Mouse (Mus musculus) kidney, embryonic 16.5 days (tissue): Measurements from ENCODE around the gene Arl3. TPM values are rescaled to one million over a fixed set of nuclear protein-coding genes. Genes with fewer than 3 reads are reported as not detected.

Source experiments
- ATAC-seq: fragments of 200-750 bp; cut with Nextera tagmentation; 2 replicates; pipeline ENCODE4 v1.8.0; 2017; ENCODE audit warnings: moderate TSS enrichment; ENCODE audit not compliant: low FRiP score, low TSS enrichment
- H3K27ac ChIP-seq: fragments of 300-500 bp; sonication (generic); 2 replicates; pipeline ENCODE4 v1.5.1; 2014; ENCODE audit warnings: low read length
- H3K27me3 ChIP-seq: fragments of 300-500 bp; sonication (generic); 2 replicates; pipeline ENCODE4 v1.6.1; 2014; ENCODE audit warnings: low read length, control low read depth, mixed read lengths; ENCODE audit not compliant: insufficient read depth
- H3K36me3 ChIP-seq: fragments of 300-500 bp; sonication (generic); 2 replicates; pipeline ENCODE4 v1.6.1; 2014; ENCODE audit warnings: low read length, control low read depth, mixed read lengths; ENCODE audit not compliant: insufficient read depth
- H3K4me1 ChIP-seq: fragments of 300-500 bp; sonication (generic); 2 replicates; pipeline ENCODE4 v1.6.1; 2014; ENCODE audit warnings: low read length, control low read depth, mixed read lengths; ENCODE audit not compliant: insufficient read depth
- H3K4me2 ChIP-seq: fragments of 300-500 bp; sonication (generic); replicated peaks from 2 replicates; pipeline ENCODE4 v1.6.1; 2014; ENCODE audit warnings: low read depth, low read length
- H3K4me3 ChIP-seq: fragments of 300-500 bp; sonication (generic); 2 replicates; pipeline ENCODE4 v1.5.1; 2014; ENCODE audit warnings: mild to moderate bottlenecking, low read length
- H3K9ac ChIP-seq: fragments of 300-500 bp; sonication (generic); replicated peaks from 2 replicates; pipeline ENCODE4 v1.6.1; 2014; ENCODE audit warnings: low read length
- H3K9me3 ChIP-seq: fragments of 300-500 bp; sonication (generic); 2 replicates; pipeline ENCODE4 v1.6.1; 2016; ENCODE audit warnings: low read length, control low read depth
- WGBS: fragments of 180-500 bp; shearing (Covaris S2); extraction: QIAGEN DNeasy Blood & Tissue Kit; methylation state at CpG from one replicate; pipeline ENCODE4 v1.1.7; 2014; 5-methylcytosine and 5-hydroxymethylcytosine counted together
- polyA plus RNA-seq: library from polyadenylated mRNA; unstranded; fragments of >200 nt; fragmentation: Nextera tagmentation; extraction: Ambion mirVana; gene quantifications from 2 replicates; pipeline ENCODE4 v1.2.1, GENCODE M21; 2015

Gene Arl3
- polyA plus RNA-seq, 1 experiment from 2014 or later = 148 TPM

- Histone ChIP-seq H3K4me1 (peaks cover 51% of the 10 kb centered on the region), H3K9ac (no peak overlapping the region), H3K36me3 (peaks cover 66% of the 10 kb centered on the region), H3K4me3 (no peak overlapping the region), H3K27ac (peak overlapping the region; percentile 48; the same call in 1 of the 2 replicates), H3K27me3 (no peaks in the 10 kb centered on the region), H3K9me3 (no peaks in the 10 kb centered on the region), H3K4me2 (no peak overlapping the region)
- WGBS = 80% methylated on average over 10 of the region's 10 CpGs
- no peak for ATAC-seq
Measured at GRCm38 (mm10) chr19:46511263-46511662, 61.7 kb downstream of the Arl3 start.

- Histone ChIP-seq H3K27ac (peak overlapping the region; percentile 48; the same call in 1 of the 2 replicates), H3K9ac (no peak overlapping the region), H3K9me3 (no peaks in the 10 kb centered on the region), H3K4me1 (peaks cover 55% of the 10 kb centered on the region), H3K4me3 (no peak overlapping the region), H3K27me3 (no peaks in the 10 kb centered on the region), H3K36me3 (peaks cover 67% of the 10 kb centered on the region), H3K4me2 (no peak overlapping the region)
- WGBS = 52% methylated on average over 3 of the region's 3 CpGs
- no peak for ATAC-seq
Measured at GRCm38 (mm10) chr19:46510824-46511223, 62.2 kb downstream of the Arl3 start.

GRCm38 (mm10) chr19:46510401-46510800 is 62.6 kb downstream of the Arl3 start:
- H3K4me3 ChIP-seq = no peak overlapping the region
- peaks cover 59% of the 10 kb centered on the region for H3K4me1 ChIP-seq
- no peak for ATAC-seq
- no peaks in the 10 kb centered on the region for H3K27me3 ChIP-seq
- H3K36me3 ChIP-seq = peaks cover 67% of the 10 kb centered on the region
- H3K9me3 ChIP-seq = no peaks in the 10 kb centered on the region
- WGBS = 68% methylated on average over 5 of the region's 5 CpGs
- H3K9ac ChIP-seq = peak overlapping the region; percentile 17; the same call in 1 of the 2 replicates
- no peak overlapping the region for H3K4me2 ChIP-seq
- H3K27ac ChIP-seq = peak overlapping the region; percentile 48; the same call in 1 of the 2 replicates

- whole genome bisulfite sequencing = 67% methylated on average over 4 of the region's 4 CpGs
- Histone ChIP-seq H3K27me3 (no peaks in the 10 kb centered on the region), H3K4me3 (no peak overlapping the region), H3K4me2 (peak overlapping the region; percentile 79), H3K9ac (no peak overlapping the region), H3K4me1 (peaks cover 65% of the 10 kb centered on the region), H3K9me3 (no peaks in the 10 kb centered on the region), H3K27ac (peak overlapping the region; percentile 82; the same call in 1 of the 2 replicates), H3K36me3 (peaks cover 65% of the 10 kb centered on the region)
- ATAC-seq = no peak
Measured at GRCm38 (mm10) chr19:46509736-46510135, 63.3 kb downstream of the Arl3 start.

- peak overlapping the region; percentile 79 for H3K4me2 ChIP-seq
- no peaks in the 10 kb centered on the region for H3K9me3 ChIP-seq
- peak overlapping the region; percentile 43 for H3K9ac ChIP-seq
- peak overlapping the region; percentile 82 for H3K27ac ChIP-seq
- no peak for ATAC-seq
- 48% methylated on average over 3 of the region's 3 CpGs for WGBS
- H3K4me3 ChIP-seq = no peak overlapping the region
- H3K27me3 ChIP-seq = no peaks in the 10 kb centered on the region
- peaks cover 71% of the 10 kb centered on the region for H3K4me1 ChIP-seq
- H3K36me3 ChIP-seq = peaks cover 59% of the 10 kb centered on the region
Measured at GRCm38 (mm10) chr19:46509202-46509601, 63.8 kb downstream of the Arl3 start.

GRCm38 (mm10) chr19:46508738-46509137 is 64.3 kb downstream of the Arl3 start:
- Histone ChIP-seq H3K4me3 (no peak overlapping the region), H3K4me1 (peaks cover 71% of the 10 kb centered on the region), H3K27ac (peak overlapping the region; percentile 82), H3K36me3 (peaks cover 55% of the 10 kb centered on the region), H3K9ac (peak overlapping the region; percentile 43), H3K4me2 (peak overlapping the region; percentile 79), H3K27me3 (no peaks in the 10 kb centered on the region), H3K9me3 (no peaks in the 10 kb centered on the region)
- ATAC-seq = no peak
- WGBS = 14% methylated on average over 3 of the region's 3 CpGs

GRCm38 (mm10) chr19:46507806-46508205 is 65.2 kb downstream of the Arl3 start:
- ATAC-seq = 0 out of 2 replicates have a peak, but pooled peaks have one; percentile 24
- Histone ChIP-seq H3K9ac (peak overlapping the region; percentile 99; the same call in 1 of the 2 replicates), H3K27ac (peak overlapping the region; percentile 82), H3K27me3 (no peaks in the 10 kb centered on the region), H3K4me3 (no peak overlapping the region), H3K4me2 (peak overlapping the region; percentile 79), H3K36me3 (peaks cover 46% of the 10 kb centered on the region), H3K9me3 (no peaks in the 10 kb centered on the region), H3K4me1 (peaks cover 71% of the 10 kb centered on the region)
- WGBS = 32% methylated on average over 1 of the region's 1 CpGs

GRCm38 (mm10) chr19:46507181-46507581 is 65.8 kb downstream of the Arl3 start:
- Histone ChIP-seq H3K4me1 (peaks cover 71% of the 10 kb centered on the region), H3K36me3 (peaks cover 40% of the 10 kb centered on the region), H3K27me3 (no peaks in the 10 kb centered on the region), H3K9ac (peak overlapping the region; percentile 99), H3K9me3 (no peaks in the 10 kb centered on the region), H3K4me2 (peak overlapping the region; percentile 79), H3K27ac (peak overlapping the region; percentile 82), H3K4me3 (peak overlapping the region; percentile 93)
- 59% methylated on average over 8 of the region's 8 CpGs for WGBS
- no peak for ATAC-seq

- peak overlapping the region; percentile 79 for H3K4me2 ChIP-seq
- no peak for ATAC-seq
- H3K9ac ChIP-seq = peak overlapping the region; percentile 99
- peak overlapping the region; percentile 82 for H3K27ac ChIP-seq
- H3K4me1 ChIP-seq = peaks cover 69% of the 10 kb centered on the region
- H3K4me3 ChIP-seq = peak overlapping the region; percentile 93
- no peaks in the 10 kb centered on the region for H3K9me3 ChIP-seq
- H3K36me3 ChIP-seq = peaks cover 34% of the 10 kb centered on the region
- whole genome bisulfite sequencing = 37% methylated on average over 3 of the region's 3 CpGs
- H3K27me3 ChIP-seq = no peaks in the 10 kb centered on the region
Measured at GRCm38 (mm10) chr19:46506372-46506717, 66.7 kb downstream of the Arl3 start.

- 72% methylated on average over 8 of the region's 8 CpGs for WGBS
- Histone ChIP-seq H3K27ac (peak overlapping the region; percentile 100; the same call in 1 of the 2 replicates), H3K36me3 (peaks cover 33% of the 10 kb centered on the region), H3K9ac (peak overlapping the region; percentile 99), H3K9me3 (no peaks in the 10 kb centered on the region), H3K4me3 (peak overlapping the region; percentile 93), H3K4me1 (peaks cover 66% of the 10 kb centered on the region), H3K4me2 (peak overlapping the region; percentile 79), H3K27me3 (no peaks in the 10 kb centered on the region)
- no peak for ATAC-seq
Measured at GRCm38 (mm10) chr19:46505646-46506371, 67.2 kb downstream of the Arl3 start.
